ENCODE assay signal across 19 mouse cellular contexts in the genomic region with DNA sequence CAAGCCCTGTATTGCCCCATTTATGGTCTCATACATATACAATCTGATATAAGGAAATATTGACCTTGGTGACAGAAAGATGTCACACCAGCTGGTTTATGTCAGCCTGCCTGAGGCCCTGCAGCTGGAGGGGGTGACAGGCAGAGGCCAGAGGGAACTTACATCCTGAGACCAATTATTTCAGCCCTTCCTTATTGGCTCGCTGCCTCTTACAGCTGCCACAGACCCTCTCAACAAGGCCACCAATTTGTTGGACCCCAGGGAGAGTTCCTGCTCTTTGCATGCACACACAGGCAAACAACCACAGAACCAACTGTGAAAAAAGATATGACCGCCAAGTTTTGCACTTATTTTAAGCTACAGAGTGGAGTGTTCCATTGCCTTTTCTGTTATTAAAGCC. TPM values are rescaled to one million over a fixed set of nuclear protein-coding genes. Genes with fewer than 3 reads are reported as not detected.
A peak's percentile ranks its signal among the peaks of the same experiment; 100 is the strongest.
DNase-seq lines count a peak whose midpoint lies in the region; ATAC-seq lines count a peak whose summit lies in the region.
"Had no signal": no experiment of that assay in that cellular context is flagged by ENCODE, and none has a peak within 500 bp of the region (broad histone marks: within the 10 kb centered on the region; RNA-seq: fewer than 3 reads in every experiment).

No protein-coding gene starts in this region.

- no peak for ATAC-seq in embryonic facial prominence, embryonic 14.5 days (ENCODE audit: low read depth)
- peak; percentile 15; the same call in 1 of the 2 replicates for ATAC-seq in forebrain, embryonic 15.5 days (replicated peaks)
- ATAC-seq in limb, embryonic 12.5 days (ENCODE audit: insufficient number of reproducible peaks, insufficient read depth, low FRiP score, low TSS enrichment, low read depth) = no peak
- ATAC-seq: hindbrain, postnatal 0 days had no signal

- peak; percentile 12 for DNase-seq in embryonic facial prominence, embryonic 14.5 days (ENCODE audit: low spot score)
- DNase-seq in embryonic facial prominence, embryonic 10.5 days (ENCODE audit: low spot score) = no peak
- peak; percentile 9 for DNase-seq in kidney, adult 9 months
- DNase-seq in kidney, postnatal 36 days = no peak
- DNase-seq in lung, postnatal 14 days = no peak
- DNase-seq in gastrocnemius, postnatal 25 days = no peak
- DNase-seq: cerebellum, postnatal 10 days; heart, postnatal 36 days; liver, embryonic 13.5 days; lung, postnatal 10 days; right cerebral cortex, postnatal 14 days; thymus, adult 2 months had no signal

- H3K4me3 ChIP-seq in embryonic facial prominence, embryonic 14.5 days (ENCODE audit: low read depth, low read length) = no peak overlapping the region
- H3K4me3 ChIP-seq in embryonic facial prominence, embryonic 10.5 days = no peak overlapping the region
- no peak overlapping the region for H3K4me3 ChIP-seq in forebrain, embryonic 15.5 days
- H3K4me3 ChIP-seq in limb, embryonic 12.5 days (replicated peaks) = no peak overlapping the region
- H3K4me3 ChIP-seq: erythroblast, embryonic 14.5 days; heart, embryonic 12.5 days; liver, embryonic 13.5 days; megakaryocyte, embryonic 14.5 days; stomach, embryonic 15.5 days had no signal

- H3K4me2 ChIP-seq in embryonic facial prominence, embryonic 14.5 days (ENCODE audit: low read depth, low read length) = no peak overlapping the region
- H3K4me2 ChIP-seq in forebrain, embryonic 15.5 days (replicated peaks) = no peak overlapping the region
- H3K4me2 ChIP-seq in limb, embryonic 12.5 days = no peak overlapping the region
- H3K4me2 ChIP-seq: heart, embryonic 12.5 days; liver, embryonic 13.5 days; stomach, embryonic 15.5 days had no signal

- no peaks in the 10 kb centered on the region for H3K36me3 ChIP-seq in embryonic facial prominence, embryonic 14.5 days (ENCODE audit: control insufficient read depth, insufficient read depth, low read length)
- no peaks in the 10 kb centered on the region for H3K36me3 ChIP-seq in embryonic facial prominence, embryonic 10.5 days (replicated peaks)
- no peaks in the 10 kb centered on the region for H3K36me3 ChIP-seq in forebrain, embryonic 15.5 days
- H3K36me3 ChIP-seq in limb, embryonic 12.5 days = no peaks in the 10 kb centered on the region
- H3K36me3 ChIP-seq: heart, embryonic 12.5 days; liver, embryonic 13.5 days; stomach, embryonic 15.5 days had no signal

- no peak overlapping the region for H3K9ac ChIP-seq in embryonic facial prominence, embryonic 14.5 days (ENCODE audit: low read depth, low read length)
- no peak overlapping the region for H3K9ac ChIP-seq in forebrain, embryonic 15.5 days (replicated peaks)
- H3K9ac ChIP-seq in limb, embryonic 12.5 days (replicated peaks) = no peak overlapping the region
- H3K9ac ChIP-seq: heart, embryonic 12.5 days; liver, embryonic 13.5 days; stomach, embryonic 15.5 days had no signal

- no peaks in the 10 kb centered on the region for H3K9me3 ChIP-seq in embryonic facial prominence, embryonic 14.5 days (ENCODE audit: control insufficient read depth, low read length)
- H3K9me3 ChIP-seq in embryonic facial prominence, embryonic 10.5 days = no peaks in the 10 kb centered on the region
- H3K9me3 ChIP-seq in forebrain, embryonic 15.5 days = no peaks in the 10 kb centered on the region
- no peaks in the 10 kb centered on the region for H3K9me3 ChIP-seq in limb, embryonic 12.5 days
- H3K9me3 ChIP-seq: heart, embryonic 12.5 days; liver, embryonic 13.5 days; megakaryocyte, embryonic 14.5 days; stomach, embryonic 15.5 days had no signal

- no peak overlapping the region for H3K27ac ChIP-seq in embryonic facial prominence, embryonic 14.5 days (replicated peaks; ENCODE audit: low read depth, low read length)
- no peak overlapping the region for H3K27ac ChIP-seq in embryonic facial prominence, embryonic 10.5 days (replicated peaks)
- peak overlapping the region; percentile 19; the same call in 1 of the 2 replicates for H3K27ac ChIP-seq in forebrain, embryonic 15.5 days (replicated peaks)
- H3K27ac ChIP-seq in limb, embryonic 12.5 days = peak overlapping the region; percentile 31; the same call in 1 of the 2 replicates
- H3K27ac ChIP-seq: hindbrain, postnatal 0 days; liver, embryonic 13.5 days; stomach, embryonic 15.5 days had no signal

- no peaks in the 10 kb centered on the region for H3K27me3 ChIP-seq in embryonic facial prominence, embryonic 14.5 days (replicated peaks; ENCODE audit: control insufficient read depth, insufficient read depth, low read length)
- H3K27me3 ChIP-seq in embryonic facial prominence, embryonic 10.5 days (replicated peaks; ENCODE audit: low read depth, poor library complexity, severe bottlenecking) = no peaks in the 10 kb centered on the region
- no peaks in the 10 kb centered on the region for H3K27me3 ChIP-seq in forebrain, embryonic 15.5 days
- H3K27me3 ChIP-seq in limb, embryonic 12.5 days = no peaks in the 10 kb centered on the region
- H3K27me3 ChIP-seq: heart, embryonic 12.5 days; liver, embryonic 13.5 days; stomach, embryonic 15.5 days had no signal

- 49% methylated on average over 2 of the region's 2 CpGs for WGBS in embryonic facial prominence, embryonic 14.5 days
- 72% methylated on average over 2 of the region's 2 CpGs for WGBS in embryonic facial prominence, embryonic 10.5 days
- 50% methylated on average over 2 of the region's 2 CpGs for WGBS in forebrain, embryonic 15.5 days
- 49% methylated on average over 2 of the region's 2 CpGs for WGBS in limb, embryonic 12.5 days

- no peaks in the 10 kb centered on the region for H3K4me1 ChIP-seq in embryonic facial prominence, embryonic 14.5 days (ENCODE audit: control insufficient read depth, insufficient read depth, low read length)
- peaks cover 7% of the 10 kb centered on the region for H3K4me1 ChIP-seq in embryonic facial prominence, embryonic 10.5 days
- peaks cover 11% of the 10 kb centered on the region; the same call in 1 of the 2 replicates for H3K4me1 ChIP-seq in forebrain, embryonic 15.5 days
- H3K4me1 ChIP-seq in limb, embryonic 12.5 days (replicated peaks) = peaks cover 14% of the 10 kb centered on the region
- H3K4me1 ChIP-seq: liver, embryonic 13.5 days had no signal

RNA-seq across cellular contexts. Expression of gene Ddx20, which starts 55.1 kb away (rescaled TPM):
- polyA plus RNA-seq in embryonic facial prominence, embryonic 14.5 days (2014; fragmentation: Nextera tagmentation; extraction: Ambion mirVana) = 27.6 and 31.5 TPM in 2 replicates
- 51.7 and 54.6 TPM in 2 replicates for polyA plus RNA-seq in embryonic facial prominence, embryonic 10.5 days (2016; fragmentation: Nextera tagmentation; extraction: Ambion mirVana)
- polyA plus RNA-seq in forebrain, embryonic 15.5 days (2015; fragmentation: Nextera tagmentation; extraction: Ambion mirVana) = 31.6 and 33.6 TPM in 2 replicates
- polyA plus RNA-seq in limb, embryonic 12.5 days (2016; fragmentation: Nextera tagmentation; extraction: Ambion mirVana) = 47.4 and 47.5 TPM in 2 replicates
- total RNA-seq in gastrocnemius, postnatal 25 days (2021) = 1 to 10 TPM; 7.8 to 8.1 TPM

Comparison
In these comparisons a context has a peak if more than half of its experiments do, and no peak if none do; other contexts are left out.
1. DNase-seq: peak in embryonic facial prominence, embryonic 14.5 days (single experiment) and kidney, adult 9 months (single experiment); none in embryonic facial prominence, embryonic 10.5 days (single experiment), kidney, postnatal 36 days (0 of 2), lung, postnatal 14 days (single experiment) and gastrocnemius, postnatal 25 days (single experiment).
2. H3K27ac ChIP-seq: peak in forebrain, embryonic 15.5 days (single experiment) and limb, embryonic 12.5 days (single experiment); none in embryonic facial prominence, embryonic 14.5 days (single experiment) and embryonic facial prominence, embryonic 10.5 days (single experiment).